Mouse (Mus musculus): Measurements from ENCODE around the gene Mettl1.

The Mettl1 gene

GRCm38 (mm10) chr10:127037641-127038040, 3.6 kb upstream of the Mettl1 start:
- H3K4me3 ChIP-seq (replicated peaks; ENCODE audit: low read length) = 0 out of 2 replicates have a peak overlapping the region, but pooled peaks have one; percentile 10
- TF ChIP-seq CTCF (conservative IDR thresholded peaks at IDR 0.05; ENCODE audit: low read length) (no peak), NANOG (IDR thresholded peaks at IDR 0.05; ENCODE audit: borderline replicate concordance, low read length) (no peak), POU5F1 (IDR thresholded peaks at IDR 0.05; ENCODE audit: borderline replicate concordance, low read length) (no peak)
- peaks cover 5% of the 10 kb centered on the region for H3K36me3 ChIP-seq (ENCODE audit: insufficient read depth, low read length)
- 0 out of 2 replicates have a peak, but pooled peaks cover 4% of the 10 kb centered on the region for H3K27me3 ChIP-seq (ENCODE audit: insufficient read depth, low read length)
- H3K4me1 ChIP-seq (replicated peaks; ENCODE audit: low read depth, low read length) = peaks cover 78% of the 10 kb centered on the region
- no peaks in the 10 kb centered on the region for H3K9me3 ChIP-seq (ENCODE audit: low read length)

DNA sequence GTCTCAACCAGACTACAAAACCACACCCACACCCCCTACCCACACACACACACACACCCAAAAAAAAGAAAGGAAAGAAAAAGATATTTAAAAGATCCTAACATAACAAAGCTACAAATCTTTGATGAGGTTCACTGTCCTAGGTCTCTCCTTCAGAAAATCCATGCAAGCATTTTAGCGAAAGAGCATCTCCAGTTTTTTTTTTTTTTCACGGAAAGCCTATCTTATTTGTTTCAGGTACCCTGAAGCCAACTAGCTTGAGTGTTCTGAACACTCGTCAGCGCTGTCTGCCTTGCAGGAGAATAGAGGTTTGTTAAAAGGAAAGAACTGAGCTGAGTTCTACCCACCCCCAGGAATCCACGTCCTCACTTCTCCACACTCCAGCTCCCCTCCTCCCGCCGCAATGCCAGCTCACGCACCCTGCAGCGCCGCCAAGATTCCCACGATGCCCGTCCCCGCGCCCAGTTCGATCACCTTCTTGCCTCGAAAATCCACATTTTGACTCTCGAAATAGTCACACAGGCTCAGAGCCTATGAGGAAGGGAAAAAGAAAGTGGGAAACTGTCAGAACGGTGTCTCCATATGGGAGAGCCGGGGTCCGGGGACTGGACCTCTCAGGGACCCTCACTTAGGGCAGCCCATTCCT, 522 bp upstream of the Mettl1 start:
- peak overlapping the region; percentile 93 for H3K4me3 ChIP-seq (replicated peaks; ENCODE audit: low read length)
- H3K9me3 ChIP-seq (ENCODE audit: low read length) = no peaks in the 10 kb centered on the region
- H3K27me3 ChIP-seq (ENCODE audit: insufficient read depth, low read length) = 0 out of 2 replicates have a peak, but pooled peaks cover 4% of the 10 kb centered on the region
- H3K36me3 ChIP-seq (ENCODE audit: insufficient read depth, low read length) = peaks cover 36% of the 10 kb centered on the region
- TF ChIP-seq CTCF (conservative IDR thresholded peaks at IDR 0.05; ENCODE audit: low read length) (no peak), POU5F1 (IDR thresholded peaks at IDR 0.05; ENCODE audit: borderline replicate concordance, low read length) (no peak), NANOG (IDR thresholded peaks at IDR 0.05; ENCODE audit: borderline replicate concordance, low read length) (no peak)
- peaks cover 79% of the 10 kb centered on the region for H3K4me1 ChIP-seq (replicated peaks; ENCODE audit: low read depth, low read length)

- Histone ChIP-seq H3K36me3 (ENCODE audit: insufficient read depth, low read length) (peaks cover 42% of the 10 kb centered on the region), H3K9me3 (ENCODE audit: low read length) (no peaks in the 10 kb centered on the region), H3K4me1 (replicated peaks; ENCODE audit: low read depth, low read length) (peaks cover 80% of the 10 kb centered on the region), H3K4me3 (replicated peaks; ENCODE audit: low read length) (peak overlapping the region; percentile 93), H3K27me3 (ENCODE audit: insufficient read depth, low read length) (0 out of 2 replicates have a peak, but pooled peaks cover 2% of the 10 kb centered on the region)
- no peak for TF ChIP-seq POU5F1 (IDR thresholded peaks at IDR 0.05; ENCODE audit: borderline replicate concordance, low read length)
- no peak for TF ChIP-seq NANOG (IDR thresholded peaks at IDR 0.05; ENCODE audit: borderline replicate concordance, low read length)
- TF ChIP-seq CTCF (conservative IDR thresholded peaks at IDR 0.05; ENCODE audit: low read length) = no peak
Observed at GRCm38 (mm10) chr10:127041774-127042338, 642 bp downstream of the Mettl1 start.

DNA sequence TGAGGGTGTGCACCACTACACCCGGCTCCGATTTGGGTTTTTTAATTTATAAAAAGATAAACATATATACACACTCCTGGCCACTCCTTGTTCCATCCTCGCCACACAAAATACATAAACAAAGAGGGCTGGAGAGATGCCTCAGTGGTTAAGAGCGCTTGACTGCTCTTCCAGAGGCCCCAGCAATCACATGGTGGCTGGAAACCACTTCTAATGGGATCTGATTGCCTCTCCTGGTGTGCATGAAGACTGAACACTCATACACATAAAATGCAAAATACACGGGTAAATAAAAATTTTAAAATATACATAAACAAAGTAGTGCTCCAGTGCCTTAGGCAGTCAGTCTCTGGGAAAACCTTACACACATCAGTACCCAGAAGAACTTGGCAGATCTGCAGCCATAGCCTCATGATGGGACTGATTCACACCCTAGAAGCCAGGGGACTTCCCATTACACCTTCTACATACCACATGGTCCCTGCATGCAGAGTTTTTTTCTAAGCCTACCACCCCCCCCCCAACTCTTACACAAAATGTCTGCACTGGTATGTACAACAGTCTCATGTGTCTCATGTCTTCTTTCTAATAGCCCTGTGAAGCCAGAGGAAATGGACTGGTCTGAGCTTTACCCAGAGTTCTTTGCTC, 1.4 kb downstream of the Mettl1 start:
- no peaks in the 10 kb centered on the region for H3K9me3 ChIP-seq (ENCODE audit: low read length)
- H3K36me3 ChIP-seq (ENCODE audit: insufficient read depth, low read length) = peaks cover 47% of the 10 kb centered on the region
- H3K27me3 ChIP-seq (ENCODE audit: insufficient read depth, low read length) = peaks cover 2% of the 10 kb centered on the region; the same call in 1 of the 2 replicates
- peaks cover 76% of the 10 kb centered on the region for H3K4me1 ChIP-seq (replicated peaks; ENCODE audit: low read depth, low read length)
- peak overlapping the region; percentile 93 for H3K4me3 ChIP-seq (replicated peaks; ENCODE audit: low read length)
- no peak for TF ChIP-seq CTCF (conservative IDR thresholded peaks at IDR 0.05; ENCODE audit: low read length)
- TF ChIP-seq NANOG (IDR thresholded peaks at IDR 0.05; ENCODE audit: borderline replicate concordance, low read length) = no peak
- TF ChIP-seq POU5F1 (IDR thresholded peaks at IDR 0.05; ENCODE audit: borderline replicate concordance, low read length) = no peak

DNA sequence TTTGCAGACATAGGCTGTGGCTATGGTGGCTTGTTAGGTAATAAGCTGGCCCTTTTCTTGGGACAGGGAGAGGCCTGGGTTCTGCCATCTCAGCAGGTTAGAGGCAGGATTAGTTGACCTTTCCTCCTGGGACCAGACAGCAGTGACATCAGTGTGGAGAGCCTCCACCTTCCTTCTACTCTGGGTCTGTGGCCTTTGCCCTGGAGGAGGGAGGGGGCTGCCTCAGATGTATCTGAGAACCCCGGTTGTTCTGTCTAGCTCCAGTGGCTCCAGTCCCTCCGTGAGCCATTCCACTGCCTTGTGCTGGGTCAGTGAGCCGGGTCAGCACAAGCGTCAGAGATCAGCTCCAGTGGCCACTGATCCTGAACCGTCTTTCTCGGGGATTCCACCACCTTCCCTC, 2.0 kb downstream of the Mettl1 start:
- Histone ChIP-seq H3K36me3 (ENCODE audit: insufficient read depth, low read length) (peaks cover 53% of the 10 kb centered on the region), H3K9me3 (ENCODE audit: low read length) (no peaks in the 10 kb centered on the region), H3K4me3 (replicated peaks; ENCODE audit: low read length) (peak overlapping the region; percentile 93), H3K4me1 (replicated peaks; ENCODE audit: low read depth, low read length) (peaks cover 76% of the 10 kb centered on the region), H3K27me3 (ENCODE audit: insufficient read depth, low read length) (peaks cover 8% of the 10 kb centered on the region)
- TF ChIP-seq CTCF (conservative IDR thresholded peaks at IDR 0.05; ENCODE audit: low read length) (no peak), POU5F1 (IDR thresholded peaks at IDR 0.05; ENCODE audit: borderline replicate concordance, low read length) (no peak), NANOG (IDR thresholded peaks at IDR 0.05; ENCODE audit: borderline replicate concordance, low read length) (no peak)

GRCm38 (mm10) chr10:127047954-127048353, 6.7 kb downstream of the Mettl1 start, which contains the start of gene Cyp27b1:
Gene Cyp27b1 (plus strand): TSS chr10:127048250.
- peak within 1 kb of the TSS; percentile 64 for H3K4me3 ChIP-seq (replicated peaks; ENCODE audit: low read length)
- H3K4me1 ChIP-seq (replicated peaks; ENCODE audit: low read depth, low read length) = peaks cover 62% of the 10 kb centered on the region
- TF ChIP-seq POU5F1 (IDR thresholded peaks at IDR 0.05; ENCODE audit: borderline replicate concordance, low read length) (no peak), CTCF (conservative IDR thresholded peaks at IDR 0.05; ENCODE audit: low read length) (no peak), NANOG (IDR thresholded peaks at IDR 0.05; ENCODE audit: borderline replicate concordance, low read length) (no peak)
- peaks cover 12% of the 10 kb centered on the region for H3K9me3 ChIP-seq (ENCODE audit: low read length)
- peaks cover 50% of the 10 kb centered on the region for H3K36me3 ChIP-seq (ENCODE audit: insufficient read depth, low read length)
- H3K27me3 ChIP-seq (ENCODE audit: insufficient read depth, low read length) = peaks cover 43% of the 10 kb centered on the region

- H3K27me3 ChIP-seq (ENCODE audit: insufficient read depth, low read length) = peaks cover 43% of the 10 kb centered on the region
- H3K36me3 ChIP-seq (ENCODE audit: insufficient read depth, low read length) = peaks cover 42% of the 10 kb centered on the region
- no peak for TF ChIP-seq CTCF (conservative IDR thresholded peaks at IDR 0.05; ENCODE audit: low read length)
- TF ChIP-seq POU5F1 (IDR thresholded peaks at IDR 0.05; ENCODE audit: borderline replicate concordance, low read length) = no peak
- no peak for TF ChIP-seq NANOG (IDR thresholded peaks at IDR 0.05; ENCODE audit: borderline replicate concordance, low read length)
- peaks cover 61% of the 10 kb centered on the region for H3K4me1 ChIP-seq (replicated peaks; ENCODE audit: low read depth, low read length)
- peaks cover 12% of the 10 kb centered on the region for H3K9me3 ChIP-seq (ENCODE audit: low read length)
- peak overlapping the region; percentile 64 for H3K4me3 ChIP-seq (replicated peaks; ENCODE audit: low read length)
Observed at GRCm38 (mm10) chr10:127048608-127049394, 7.6 kb downstream of the Mettl1 start.

Data from E14TG2a.4 (cell line).